Mouse (Mus musculus) hindlimb bud, embryonic 11.5 days (tissue): ENCODE data around the gene Lrrc8c.

ENCODE experiments used
- DNase-seq: peaks from one replicate; pipeline ENCODE4 v3.0.0-alpha.2; 2012; ENCODE audit warnings: low read depth, low spot score; ENCODE audit errors: extremely low spot score

The Lrrc8c gene

DNA sequence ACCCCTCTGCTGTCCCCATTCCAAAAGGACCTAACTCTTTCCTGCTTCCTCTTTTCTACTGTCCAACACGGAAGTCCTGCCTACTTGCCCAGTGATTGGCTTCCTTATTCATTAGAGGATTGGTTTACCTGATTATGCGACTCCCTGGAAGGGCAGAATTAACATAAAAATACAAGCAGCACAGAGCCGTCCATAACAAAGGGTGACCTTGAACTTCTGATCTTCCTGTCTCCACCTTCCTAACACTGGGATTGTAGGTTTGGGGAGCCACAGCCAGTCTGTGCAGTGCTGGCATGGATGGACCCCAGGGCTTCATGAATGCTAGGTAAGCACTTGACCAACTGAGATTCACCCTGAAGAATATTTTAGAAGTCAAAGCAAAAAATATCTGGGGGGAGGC, 25.9 kb downstream of the Lrrc8c start:
- DNase-seq: no peak

DNA sequence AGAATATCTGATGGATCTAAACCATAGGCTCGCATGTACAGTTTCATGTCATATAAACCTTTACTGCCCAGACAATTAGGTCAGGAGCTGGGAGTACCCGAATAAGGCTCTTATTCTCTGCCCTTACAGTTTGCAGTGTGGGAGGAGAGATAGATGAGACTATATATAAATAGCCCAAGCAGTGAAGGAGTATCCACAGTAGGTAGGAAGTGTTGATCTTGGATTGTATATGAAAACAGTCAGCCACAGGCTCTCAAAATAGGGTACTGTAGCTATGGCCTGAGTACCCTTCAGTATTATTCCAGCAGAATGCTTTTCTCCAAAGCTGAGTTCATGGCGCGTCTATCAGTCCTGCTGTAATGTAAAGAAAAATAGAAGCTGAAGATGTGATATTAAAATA, 27.9 kb downstream of the Lrrc8c start:
- no peak for DNase-seq

DNA sequence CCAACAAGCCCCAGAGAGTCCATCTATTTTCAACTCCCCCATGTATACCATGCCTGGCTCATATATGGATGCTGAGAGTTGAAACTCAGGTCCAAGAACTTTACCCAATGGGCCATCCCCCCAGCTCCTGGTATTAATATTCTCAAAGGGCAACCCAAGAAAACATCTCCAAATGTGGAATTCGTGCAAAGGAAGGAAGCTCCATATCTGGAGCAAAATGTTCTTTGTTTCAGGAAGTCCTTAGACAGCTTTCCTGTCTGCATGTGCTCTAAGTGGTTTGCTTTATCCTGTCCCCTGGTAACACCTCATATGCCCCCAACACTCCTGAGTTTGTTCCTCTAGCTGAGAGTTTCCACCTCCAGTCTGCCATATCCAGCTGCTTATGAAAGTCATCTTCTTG, 32.6 kb downstream of the Lrrc8c start:
- no peak for DNase-seq

DNA sequence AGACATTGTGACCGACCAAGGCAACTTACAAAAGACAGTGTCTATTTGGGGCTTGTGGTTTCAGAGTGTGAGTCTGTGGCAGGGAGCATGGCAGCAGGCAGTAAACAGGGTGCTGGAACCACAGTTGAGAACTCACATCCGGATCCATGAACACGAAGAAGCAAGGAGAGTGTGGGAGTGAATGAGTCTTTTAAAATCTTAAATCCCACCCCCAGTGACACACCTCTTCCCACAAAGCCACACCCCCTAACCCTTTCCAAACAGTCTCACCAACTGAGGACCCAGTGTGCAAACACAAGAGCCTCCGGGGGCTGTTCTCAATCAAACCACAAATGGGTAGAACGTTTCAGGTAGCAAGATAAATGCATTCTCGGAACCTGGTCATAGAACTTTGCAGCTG, 37.1 kb downstream of the Lrrc8c start:
- DNase-seq: no peak

DNA sequence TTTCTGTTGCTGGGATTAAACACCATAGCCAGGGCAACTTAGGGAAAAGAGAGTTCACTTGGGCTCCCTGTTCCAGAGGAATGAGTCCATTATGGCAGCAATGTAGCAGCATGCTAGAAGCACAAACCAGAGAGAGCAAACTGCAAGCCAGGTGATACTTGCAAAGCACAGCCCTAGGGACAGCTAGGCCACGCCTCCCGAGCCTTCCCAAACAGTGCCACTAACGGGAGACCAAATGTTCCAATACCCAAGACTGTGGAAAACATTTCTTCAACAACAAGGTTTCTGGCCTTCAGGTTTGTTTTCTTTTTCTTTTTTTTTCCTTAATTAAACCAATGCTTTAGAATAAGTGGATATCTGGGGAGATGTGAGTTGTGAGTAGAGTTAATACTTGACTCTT, 38.2 kb downstream of the Lrrc8c start:
- no peak for DNase-seq

DNA sequence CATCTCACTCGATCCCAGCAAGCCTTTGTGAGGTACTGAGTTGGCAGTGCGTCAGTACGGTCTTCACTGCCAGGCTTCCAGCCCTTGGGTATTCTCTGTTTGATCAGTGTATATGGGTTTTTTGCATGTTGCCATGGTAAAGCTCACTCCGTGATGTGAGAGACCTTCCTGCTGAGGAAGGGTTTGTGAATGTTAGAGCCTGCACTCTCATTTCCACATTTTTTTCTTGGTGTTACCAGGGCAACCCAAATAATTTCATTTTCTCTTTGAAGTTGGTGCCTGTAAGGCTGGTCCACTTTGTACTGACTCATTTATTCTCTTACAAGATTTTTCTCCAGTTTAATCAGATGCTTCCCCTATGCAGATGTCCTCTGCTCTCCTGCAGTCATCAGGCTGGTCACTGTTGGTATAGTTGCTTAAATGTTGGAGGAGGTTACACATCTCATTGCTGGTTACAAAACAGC, 38.6 kb downstream of the Lrrc8c start:
- no peak for DNase-seq

DNA sequence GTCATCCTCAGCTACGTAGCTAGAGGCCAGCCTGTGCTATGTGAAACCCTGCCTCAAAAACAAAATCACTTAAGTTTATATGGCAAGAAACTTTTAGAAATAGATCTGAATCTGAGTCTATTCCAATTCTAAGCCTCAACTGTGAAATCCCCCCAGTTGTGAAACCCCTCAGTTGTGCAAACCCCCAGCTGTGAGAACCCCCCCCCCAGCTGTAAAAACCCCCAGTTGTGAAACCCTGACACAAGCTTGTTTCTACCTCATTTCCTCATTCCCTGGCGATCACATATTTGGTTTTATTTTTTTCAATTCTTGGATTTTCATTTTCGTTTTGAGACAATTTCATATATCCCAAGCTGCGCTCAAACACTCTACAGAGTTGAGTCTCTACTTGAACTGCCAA, 39.3 kb downstream of the Lrrc8c start:
- no peak for DNase-seq

DNA sequence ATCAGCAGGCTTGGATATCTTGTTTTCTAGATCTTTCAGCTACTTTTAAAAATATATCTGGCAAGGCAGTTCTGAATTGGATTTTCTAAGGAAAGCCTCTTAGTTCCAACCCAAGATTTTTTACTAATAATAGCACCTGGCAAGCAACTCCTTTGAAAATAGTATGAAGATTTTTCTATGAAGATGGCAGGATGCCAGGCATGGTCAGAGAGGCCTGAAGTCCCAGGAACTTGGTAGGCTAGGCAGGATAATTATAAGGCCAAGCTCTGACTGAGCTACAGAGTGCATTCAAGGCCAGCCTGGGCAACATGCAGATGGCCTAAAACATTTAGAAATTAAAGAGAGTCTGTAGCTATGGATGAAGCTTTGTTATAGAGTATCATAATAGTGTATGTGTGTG, 42.7 kb downstream of the Lrrc8c start:
- no peak for DNase-seq

DNA sequence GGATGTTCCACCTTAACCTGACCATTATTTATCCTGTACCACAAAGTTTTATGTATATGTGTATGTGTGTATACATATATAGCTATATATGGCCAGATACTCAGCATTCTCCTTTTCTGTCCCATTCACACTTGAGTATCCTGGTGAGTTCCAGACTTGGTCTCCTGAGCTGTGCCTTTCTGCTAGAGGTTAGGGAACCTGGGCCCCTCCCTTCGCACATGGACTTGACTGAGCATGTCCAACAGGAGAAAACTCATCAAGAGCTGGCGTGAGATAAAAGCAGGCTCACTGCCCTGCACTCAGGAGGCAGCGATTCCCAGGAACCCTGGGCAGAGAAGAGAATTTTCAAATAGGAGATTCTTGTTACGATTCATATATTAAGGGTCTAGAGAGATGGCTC, 45.6 kb downstream of the Lrrc8c start:
- no peak for DNase-seq

DNA sequence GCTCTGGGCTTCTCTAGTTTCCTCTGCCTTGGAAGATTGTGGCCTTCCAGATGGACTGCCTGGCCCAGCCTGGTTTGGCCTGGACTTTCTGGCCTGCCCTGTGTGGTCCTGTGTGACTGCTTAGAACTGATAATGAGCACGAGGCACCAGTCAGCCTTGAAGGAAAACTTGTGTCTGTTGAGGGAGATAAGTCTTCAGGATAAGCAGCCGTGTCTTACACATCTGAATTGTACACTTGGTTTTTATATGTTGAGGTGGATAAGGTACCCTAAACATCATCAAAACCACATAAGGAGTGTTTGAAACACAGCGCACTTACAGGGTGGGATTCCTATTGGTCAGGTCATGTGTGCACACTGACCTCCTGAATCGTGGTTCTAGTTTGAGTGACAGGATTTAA, 46.6 kb downstream of the Lrrc8c start:
- DNase-seq: no peak

DNA sequence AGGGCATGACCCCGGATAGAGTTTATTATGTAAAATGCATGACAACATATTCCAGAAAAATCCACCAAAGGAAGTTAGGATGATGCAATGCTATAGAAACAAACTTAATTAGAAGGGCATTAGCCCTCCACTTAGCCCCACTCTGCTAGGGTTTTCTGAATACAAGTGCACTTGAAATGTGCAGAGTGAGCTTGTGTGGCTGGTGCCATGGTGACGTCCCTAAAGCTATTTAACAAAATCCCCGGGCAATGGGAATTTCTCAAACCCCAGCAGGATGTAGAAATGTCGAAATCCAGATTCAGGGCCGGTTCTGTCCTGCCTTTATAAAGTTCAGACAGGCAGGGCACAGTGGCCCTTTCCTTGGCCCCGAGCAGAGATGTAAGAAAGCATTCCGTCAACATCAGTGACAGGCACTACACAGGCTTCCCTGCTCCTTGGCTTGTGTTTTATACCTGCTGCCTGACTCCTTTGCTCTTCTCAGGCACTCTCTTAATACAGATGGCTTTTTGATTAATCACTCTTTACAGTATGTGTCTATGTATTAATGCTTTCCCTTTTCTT, 47.7 kb downstream of the Lrrc8c start:
- DNase-seq: no peak

DNA sequence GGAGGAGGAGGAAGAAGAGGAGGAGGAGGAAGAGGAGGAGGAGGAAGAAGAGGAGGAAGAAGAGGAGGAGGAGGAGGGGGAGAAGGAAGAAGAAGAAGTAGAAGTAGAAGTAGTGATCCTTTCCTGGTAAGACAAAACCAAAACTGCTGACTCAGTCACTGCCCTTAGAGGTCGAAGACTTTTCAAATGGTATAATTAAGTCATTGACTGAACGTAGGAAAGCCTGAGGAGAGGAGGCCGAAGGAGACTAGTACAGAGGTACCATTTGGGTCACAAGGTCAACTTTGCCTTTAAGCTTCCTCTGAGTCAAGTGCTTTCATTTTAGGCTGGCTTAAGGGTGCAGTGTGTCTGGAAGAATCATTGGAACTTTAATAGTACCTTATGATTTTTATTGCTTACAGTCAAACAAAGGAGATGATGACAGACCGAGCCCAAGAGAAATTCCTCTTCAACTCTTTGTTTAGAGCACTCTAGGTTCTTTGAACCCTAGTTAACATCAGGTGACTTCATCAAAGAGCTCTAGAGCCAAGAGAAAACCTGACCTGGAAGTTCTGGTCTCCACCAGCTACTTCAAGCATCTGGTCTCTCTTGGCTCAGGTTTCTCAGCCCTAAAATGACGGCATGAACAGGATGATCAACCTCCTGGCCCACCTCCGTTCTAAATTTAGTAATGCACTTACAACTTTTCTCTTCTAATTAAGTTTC, 49.0 kb downstream of the Lrrc8c start:
- no peak for DNase-seq

DNA sequence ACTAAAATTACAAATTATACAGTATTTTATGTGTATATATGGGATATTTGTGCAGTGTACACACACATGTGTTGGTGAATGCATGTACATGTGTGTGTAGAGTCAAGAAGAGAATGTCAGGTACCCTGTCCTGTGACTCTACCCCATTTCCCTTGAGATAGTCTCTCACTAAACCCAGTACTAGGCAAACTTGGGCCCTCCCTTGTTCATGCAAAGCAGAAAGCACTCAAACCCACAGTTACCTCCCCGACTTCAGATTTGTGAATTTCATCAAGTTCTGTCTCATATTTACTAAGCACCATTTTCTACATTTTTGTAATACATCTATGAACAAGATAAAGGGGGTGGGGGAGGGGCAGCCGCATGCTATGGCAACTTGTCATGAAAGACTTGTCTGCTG, 50.0 kb downstream of the Lrrc8c start:
- no peak for DNase-seq

DNA sequence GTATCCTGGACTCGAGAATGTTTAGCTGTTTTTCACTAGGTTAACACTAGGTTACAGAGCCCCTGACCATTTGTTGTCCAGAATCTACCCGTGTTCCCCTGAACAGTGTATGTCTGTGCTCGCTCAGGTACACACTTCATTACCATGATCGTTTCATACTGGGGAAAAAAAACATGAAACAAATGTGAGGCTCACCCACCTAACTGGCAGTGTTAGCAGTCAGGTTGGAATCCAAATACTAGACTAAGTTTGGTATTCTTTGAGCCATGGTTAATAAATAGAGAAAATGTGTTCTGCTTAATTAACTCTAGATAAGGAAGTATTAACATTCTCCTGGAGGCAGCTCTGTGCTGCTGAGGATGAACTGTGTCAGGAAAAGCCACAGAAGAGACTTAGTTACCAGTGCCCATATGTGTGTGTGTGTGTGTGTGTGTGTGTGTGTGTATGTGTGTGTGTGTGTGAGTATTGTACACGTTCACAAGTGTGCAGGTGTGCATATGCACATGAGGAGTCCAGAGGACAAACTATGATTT, 53.0 kb downstream of the Lrrc8c start:
- no peak for DNase-seq

DNA sequence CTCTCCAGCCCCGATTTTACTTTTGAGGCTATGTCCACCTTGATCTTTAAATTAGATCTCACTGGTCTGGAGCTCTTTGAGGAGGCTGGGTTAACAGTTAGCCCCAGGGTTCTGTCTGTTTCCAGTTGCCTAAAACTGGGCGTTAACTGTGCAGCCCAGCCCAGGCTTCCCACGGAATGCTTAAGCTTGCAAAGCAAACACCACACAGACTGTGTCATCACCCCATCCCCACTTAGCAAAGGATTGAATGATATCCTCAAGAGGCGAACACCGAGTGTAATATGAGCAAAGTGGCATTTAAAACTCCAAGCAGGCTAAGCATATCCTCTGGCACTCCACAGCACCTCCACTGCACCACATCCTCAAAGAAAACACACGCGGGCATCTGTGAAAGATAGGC, 53.7 kb downstream of the Lrrc8c start:
- DNase-seq: no peak

DNA sequence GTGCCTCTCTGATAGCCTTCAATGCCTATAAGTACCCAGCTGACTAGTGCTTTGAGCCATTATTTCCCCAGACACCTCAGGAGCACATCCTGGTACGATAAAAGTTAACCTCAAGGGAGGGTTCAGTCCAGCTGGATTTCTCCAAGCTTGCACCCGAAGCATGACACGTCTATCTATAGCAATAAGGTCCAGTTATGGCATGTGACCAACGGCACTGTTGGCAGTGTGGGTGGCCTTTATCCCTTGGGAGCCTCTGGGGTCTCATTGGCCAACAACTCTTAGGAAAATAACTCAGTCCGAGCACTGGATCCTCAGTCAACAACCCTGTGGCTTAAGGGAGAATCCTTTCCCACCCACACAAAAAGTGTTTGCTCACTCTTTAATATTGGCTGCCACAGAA, 55.6 kb downstream of the Lrrc8c start:
- no peak for DNase-seq

DNA sequence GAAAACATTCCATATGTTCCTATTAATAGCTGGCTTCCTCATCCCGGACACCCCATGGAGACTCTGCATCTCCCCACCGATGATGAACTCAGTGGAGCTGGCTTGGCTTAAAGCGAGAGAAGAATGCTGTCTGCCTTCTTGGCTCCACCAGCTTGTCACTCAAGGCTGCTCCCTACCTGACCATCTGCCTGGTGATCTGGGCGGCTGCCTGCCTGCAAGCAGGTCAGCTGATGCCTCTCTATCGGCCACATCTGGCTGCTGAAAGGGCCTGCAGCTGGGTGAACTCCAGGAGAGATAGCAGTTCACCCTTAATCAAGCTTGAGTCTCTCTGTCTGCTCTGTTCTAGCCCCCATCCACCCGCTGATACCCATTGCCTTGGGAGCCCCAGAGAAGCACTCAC, 56.7 kb downstream of the Lrrc8c start:
- DNase-seq: no peak

DNA sequence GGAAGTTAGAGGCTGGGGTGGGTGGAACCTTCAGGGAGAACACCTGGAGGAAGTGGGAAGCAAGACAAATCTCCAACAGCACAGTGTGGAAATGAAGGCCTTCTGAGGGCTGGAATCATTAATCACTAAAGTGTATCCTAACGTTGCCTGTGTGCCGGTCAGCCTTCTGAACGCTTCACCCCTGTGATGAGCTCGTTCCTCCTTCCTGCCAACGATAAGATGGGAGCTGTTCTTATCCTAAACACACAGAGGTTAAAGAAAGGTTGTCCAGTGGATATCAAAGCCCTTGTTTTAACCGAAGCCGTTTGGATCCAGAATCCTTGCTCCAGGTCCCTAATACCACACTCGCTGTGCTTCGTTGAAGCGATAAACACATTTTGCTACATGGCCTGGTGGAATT, 61.7 kb downstream of the Lrrc8c start:
- DNase-seq: no peak

DNA sequence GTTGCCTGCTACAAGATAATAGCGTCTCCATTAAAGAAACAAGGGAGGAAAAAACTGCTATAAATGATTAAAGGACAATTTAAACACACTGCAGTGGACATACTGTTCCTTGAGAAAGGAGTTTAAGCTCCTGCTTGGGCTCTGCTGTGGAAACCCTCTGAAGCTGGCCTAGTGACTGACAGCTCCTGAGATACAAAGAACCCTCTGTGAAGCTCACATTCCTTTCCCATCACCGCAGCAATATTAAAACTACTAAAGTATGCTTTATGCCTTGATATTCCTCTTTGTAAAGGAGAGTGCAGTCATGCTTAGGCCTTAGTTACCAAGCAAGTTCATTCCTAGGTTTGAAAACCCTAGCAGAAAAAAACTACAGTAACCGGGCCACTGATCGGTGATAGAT, 66.7 kb downstream of the Lrrc8c start:
- DNase-seq: no peak

DNA sequence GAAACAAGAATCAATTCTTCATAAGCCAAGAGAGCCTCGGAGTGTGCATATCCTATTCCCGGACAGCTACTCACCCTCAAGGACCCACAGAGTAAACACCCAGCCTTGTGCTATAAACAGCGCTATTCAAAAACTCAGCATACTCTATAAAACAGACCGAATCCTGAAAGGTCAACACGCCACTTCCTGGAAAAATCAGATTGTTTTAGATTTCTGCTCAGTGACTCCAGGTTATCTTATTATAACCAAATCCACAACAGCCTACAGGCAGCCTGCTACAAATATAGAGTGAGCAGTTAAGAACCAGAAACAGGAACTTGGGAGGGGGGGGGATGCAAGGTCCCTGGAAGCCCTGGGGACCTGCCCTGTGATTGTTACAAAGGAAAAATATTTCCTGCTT, 67.5 kb downstream of the Lrrc8c start:
- no peak for DNase-seq

DNA sequence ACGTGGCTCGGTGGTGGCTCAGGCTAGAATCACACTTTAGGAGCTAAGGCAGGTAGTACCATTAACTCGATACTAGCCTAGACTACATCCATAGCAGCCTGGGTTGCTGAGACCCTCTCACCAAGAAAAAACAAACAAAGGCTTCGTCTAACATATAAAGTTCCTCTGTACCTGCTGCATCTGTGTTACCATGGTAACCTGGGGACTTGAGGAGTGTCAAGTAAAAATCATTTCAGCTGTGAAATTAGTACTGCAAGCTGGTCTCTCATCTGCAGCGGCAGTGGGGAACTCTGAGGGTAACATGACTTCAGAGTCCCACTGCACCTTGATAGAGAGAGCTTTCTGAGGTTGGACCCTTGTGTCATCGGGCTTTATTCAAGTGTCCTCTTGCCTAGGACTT, 68.3 kb downstream of the Lrrc8c start:
- no peak for DNase-seq

DNA sequence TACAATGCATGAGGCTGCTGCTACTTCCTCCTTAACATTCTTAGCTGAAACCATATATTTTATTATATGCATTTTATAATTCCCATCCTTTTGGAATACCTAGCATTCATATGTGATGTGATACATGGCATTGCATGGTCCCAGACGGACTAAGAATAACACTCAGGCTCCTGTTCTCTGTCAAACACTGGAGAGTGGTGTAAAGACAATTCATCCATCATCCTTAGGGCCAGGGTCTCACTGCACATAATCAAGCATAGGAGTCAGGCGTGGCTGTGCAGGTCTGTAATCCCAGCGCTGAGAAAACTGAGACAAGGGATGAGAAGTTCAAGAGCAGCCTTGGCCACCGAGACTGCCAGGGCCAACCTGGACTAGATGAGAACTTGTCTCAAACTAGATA, 69.5 kb downstream of the Lrrc8c start:
- no peak for DNase-seq

DNA sequence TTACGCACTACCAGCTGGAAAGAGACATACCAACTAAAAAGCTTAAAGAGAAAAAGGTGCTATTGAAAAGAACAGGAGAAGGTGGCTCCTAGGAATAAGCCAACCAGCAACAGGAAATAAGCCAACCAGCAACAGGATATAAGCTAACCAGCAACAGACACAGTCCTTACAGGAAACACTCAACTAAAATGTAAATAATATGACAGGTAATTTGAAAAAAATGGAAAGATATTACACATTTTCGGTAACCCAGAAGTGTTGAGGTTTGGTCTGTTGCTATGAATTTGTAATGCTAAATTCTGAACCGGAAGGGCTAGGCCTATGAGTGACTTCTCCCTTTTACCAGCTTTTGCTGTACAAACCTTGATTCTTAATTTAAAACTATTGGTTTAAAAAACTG, 69.9 kb downstream of the Lrrc8c start:
- DNase-seq: no peak
